Mouse (Mus musculus): ENCODE measurements around the gene Ndufaf3. TPM values are rescaled to one million over a fixed set of nuclear protein-coding genes. Genes with fewer than 3 reads are reported as not detected.
A peak's percentile ranks its signal among the peaks of the same experiment; 100 is the strongest.

Ndufaf3 gene
- polyA plus RNA-seq, 1 experiment from 2014 or later = 77.2 TPM

- Histone ChIP-seq H3K9ac (ENCODE audit: low read depth, low read length) (no peak overlapping the region), H3K4me3 (ENCODE audit: low read depth, low read length) (no peak overlapping the region)
Observed at GRCm38 (mm10) chr9:108575321-108576297, 8.4 kb upstream of the Ndufaf3 start.

GRCm38 (mm10) chr9:108574921-108575320 is 7.7 kb upstream of the Ndufaf3 start:
- Histone ChIP-seq H3K4me3 (ENCODE audit: low read depth, low read length) (no peak overlapping the region), H3K4me1 (ENCODE audit: control insufficient read depth, insufficient read depth, low read length) (peaks cover 60% of the 10 kb centered on the region), H3K36me3 (ENCODE audit: control insufficient read depth, insufficient read depth, low read length) (peaks cover 39% of the 10 kb centered on the region), H3K27me3 (ENCODE audit: control insufficient read depth, insufficient read depth, low read depth, low read length) (no peaks in the 10 kb centered on the region), H3K4me2 (ENCODE audit: low read length) (peak overlapping the region; percentile 15; the same call in 1 of the 2 replicates), H3K9ac (ENCODE audit: low read depth, low read length) (no peak overlapping the region), H3K9me3 (replicated peaks; ENCODE audit: control insufficient read depth, low read length, poor library complexity, severe bottlenecking) (no peaks in the 10 kb centered on the region), H3K27ac (ENCODE audit: low read length) (no peak overlapping the region)
- ATAC-seq = no peak
- WGBS = 85% methylated on average over 12 of the region's 12 CpGs

More at GRCm38 (mm10) chr9:108575321-108576297, 8.4 kb upstream of the Ndufaf3 start:
- peaks cover 38% of the 10 kb centered on the region for H3K36me3 ChIP-seq (ENCODE audit: control insufficient read depth, insufficient read depth, low read length)
- no peak overlapping the region for H3K27ac ChIP-seq (ENCODE audit: low read length)
- no peaks in the 10 kb centered on the region for H3K9me3 ChIP-seq (replicated peaks; ENCODE audit: control insufficient read depth, low read length, poor library complexity, severe bottlenecking)
- H3K4me2 ChIP-seq (ENCODE audit: low read length) = peak overlapping the region; percentile 87
- H3K27me3 ChIP-seq (ENCODE audit: control insufficient read depth, insufficient read depth, low read depth, low read length) = no peaks in the 10 kb centered on the region
- no peak for ATAC-seq
- WGBS = 89% methylated on average over 37 of the region's 37 CpGs
- H3K4me1 ChIP-seq (ENCODE audit: control insufficient read depth, insufficient read depth, low read length) = peaks cover 53% of the 10 kb centered on the region

- H3K4me1 ChIP-seq (ENCODE audit: control insufficient read depth, insufficient read depth, low read length) = peaks cover 55% of the 10 kb centered on the region
- H3K9ac ChIP-seq (ENCODE audit: low read depth, low read length) = no peak overlapping the region
- no peak for ATAC-seq
- H3K27ac ChIP-seq (ENCODE audit: low read length) = no peak overlapping the region
- no peak overlapping the region for H3K4me2 ChIP-seq (ENCODE audit: low read length)
- no peaks in the 10 kb centered on the region for H3K9me3 ChIP-seq (replicated peaks; ENCODE audit: control insufficient read depth, low read length, poor library complexity, severe bottlenecking)
- H3K27me3 ChIP-seq (ENCODE audit: control insufficient read depth, insufficient read depth, low read depth, low read length) = no peaks in the 10 kb centered on the region
- 54% methylated on average over 26 of the region's 26 CpGs for WGBS
- H3K36me3 ChIP-seq (ENCODE audit: control insufficient read depth, insufficient read depth, low read length) = peaks cover 39% of the 10 kb centered on the region
- no peak overlapping the region for H3K4me3 ChIP-seq (ENCODE audit: low read depth, low read length)
Observed at GRCm38 (mm10) chr9:108573774-108574690, 6.8 kb upstream of the Ndufaf3 start.

GRCm38 (mm10) chr9:108572321-108572720 is 5.1 kb upstream of the Ndufaf3 start:
- H3K36me3 ChIP-seq (ENCODE audit: control insufficient read depth, insufficient read depth, low read length) = peaks cover 39% of the 10 kb centered on the region

GRCm38 (mm10) chr9:108571401-108571973 is 4.3 kb upstream of the Ndufaf3 start:
- Histone ChIP-seq H3K4me2 (ENCODE audit: low read length) (no peak overlapping the region), H3K4me1 (ENCODE audit: control insufficient read depth, insufficient read depth, low read length) (peaks cover 50% of the 10 kb centered on the region), H3K27ac (ENCODE audit: low read length) (no peak overlapping the region), H3K27me3 (ENCODE audit: control insufficient read depth, insufficient read depth, low read depth, low read length) (no peaks in the 10 kb centered on the region), H3K9me3 (replicated peaks; ENCODE audit: control insufficient read depth, low read length, poor library complexity, severe bottlenecking) (no peaks in the 10 kb centered on the region), H3K36me3 (ENCODE audit: control insufficient read depth, insufficient read depth, low read length) (peaks cover 39% of the 10 kb centered on the region), H3K4me3 (ENCODE audit: low read depth, low read length) (no peak overlapping the region), H3K9ac (ENCODE audit: low read depth, low read length) (no peak overlapping the region)
- no peak for ATAC-seq
- WGBS = 95% methylated on average over 16 of the region's 16 CpGs

More at GRCm38 (mm10) chr9:108572321-108572720, 5.1 kb upstream of the Ndufaf3 start:
- 86% methylated on average over 10 of the region's 10 CpGs for WGBS
- Histone ChIP-seq H3K4me1 (ENCODE audit: control insufficient read depth, insufficient read depth, low read length) (peaks cover 58% of the 10 kb centered on the region), H3K9ac (ENCODE audit: low read depth, low read length) (no peak overlapping the region), H3K27ac (ENCODE audit: low read length) (no peak overlapping the region), H3K4me2 (ENCODE audit: low read length) (no peak overlapping the region), H3K9me3 (replicated peaks; ENCODE audit: control insufficient read depth, low read length, poor library complexity, severe bottlenecking) (no peaks in the 10 kb centered on the region), H3K4me3 (ENCODE audit: low read depth, low read length) (no peak overlapping the region), H3K27me3 (ENCODE audit: control insufficient read depth, insufficient read depth, low read depth, low read length) (no peaks in the 10 kb centered on the region)
- no peak for ATAC-seq

- 1% methylated on average over 40 of the region's 40 CpGs for WGBS
- Histone ChIP-seq H3K27me3 (ENCODE audit: control insufficient read depth, insufficient read depth, low read depth, low read length) (no peaks in the 10 kb centered on the region), H3K4me1 (ENCODE audit: control insufficient read depth, insufficient read depth, low read length) (peaks cover 48% of the 10 kb centered on the region), H3K9me3 (replicated peaks; ENCODE audit: control insufficient read depth, low read length, poor library complexity, severe bottlenecking) (no peaks in the 10 kb centered on the region), H3K4me3 (ENCODE audit: low read depth, low read length) (peak overlapping the region; percentile 61), H3K27ac (ENCODE audit: low read length) (peak overlapping the region; percentile 74), H3K36me3 (ENCODE audit: control insufficient read depth, insufficient read depth, low read length) (peaks cover 36% of the 10 kb centered on the region), H3K4me2 (ENCODE audit: low read length) (peak overlapping the region; percentile 94), H3K9ac (ENCODE audit: low read depth, low read length) (peak overlapping the region; percentile 67)
- peak; percentile 6; the same call in 1 of the 2 replicates for ATAC-seq
Observed at GRCm38 (mm10) chr9:108570207-108570896, 3.1 kb upstream of the Ndufaf3 start.

- ATAC-seq = peak; percentile 70
- Histone ChIP-seq H3K9me3 (replicated peaks; ENCODE audit: control insufficient read depth, low read length, poor library complexity, severe bottlenecking) (no peaks in the 10 kb centered on the region), H3K27ac (ENCODE audit: low read length) (peak within 1 kb of the TSS; percentile 74), H3K4me2 (ENCODE audit: low read length) (peak within 1 kb of the TSS; percentile 94), H3K36me3 (ENCODE audit: control insufficient read depth, insufficient read depth, low read length) (peaks cover 29% of the 10 kb centered on the region), H3K27me3 (ENCODE audit: control insufficient read depth, insufficient read depth, low read depth, low read length) (no peaks in the 10 kb centered on the region), H3K9ac (ENCODE audit: low read depth, low read length) (peak within 1 kb of the TSS; percentile 67), H3K4me1 (ENCODE audit: control insufficient read depth, insufficient read depth, low read length) (peaks cover 40% of the 10 kb centered on the region), H3K4me3 (ENCODE audit: low read depth, low read length) (peak within 1 kb of the TSS; percentile 61)
- WGBS = 6% methylated on average over 42 of the region's 42 CpGs
Observed at GRCm38 (mm10) chr9:108569381-108570206, 2.4 kb upstream of the Ndufaf3 start, which contains the start of gene Dalrd3. Gene Dalrd3 (plus strand): TSS chr9:108569886.
